Mouse (Mus musculus) heart, adult 2 months (tissue): Measurements from ENCODE around the gene Col6a5.

ENCODE experiments used
- CTCF ChIP-seq: fragments of 200-600 bp; IDR thresholded peaks from 2 replicates; pipeline ENCODE4 v1.8.1; 2022; ENCODE audit warnings: antibody characterized with exemption, mild to moderate bottlenecking, moderate library complexity
- EP300 ChIP-seq: fragments of 200-500 bp; IDR thresholded peaks from 2 replicates; pipeline ENCODE4 v1.6.1; 2011; ENCODE audit warnings: low read depth, low read length, control low read depth; ENCODE audit not compliant: insufficient read depth
- POLR2A ChIP-seq: fragments of 200-500 bp; IDR thresholded peaks from 2 replicates; pipeline ENCODE4 v1.6.1; 2011; ENCODE audit warnings: mild to moderate bottlenecking, low read depth, low read length, control low read depth; ENCODE audit not compliant: insufficient read depth

- TF ChIP-seq CTCF: no peak
- TF ChIP-seq EP300: no peak
- no peak for TF ChIP-seq POLR2A
Observed at GRCm38 (mm10) chr9:105928406-105929071, 31.9 kb downstream of the Col6a5 start.
